Mouse (Mus musculus) spleen, adult 2 months (tissue): Measurements from ENCODE around the gene Jsrp1. TPM values are rescaled to one million over a fixed set of nuclear protein-coding genes. Genes with fewer than 3 reads are reported as not detected.

Experiments
- DNase-seq, 2 experiments: peaks; one replicate each; pipeline versions ENCODE4 v3.0.0 to v3.0.0-alpha.2; 2012 to 2021; ENCODE audit warnings: low spot score in 2 of 2, low read depth in 1 of 2
- H3K27ac ChIP-seq: fragments of 200-500 bp; 2 replicates; pipeline ENCODE4 v1.5.1; 2012; ENCODE audit warnings: low read length, inconsistent platforms; ENCODE audit not compliant: insufficient read depth
- H3K27me3 ChIP-seq: fragments of 200-500 bp; 2 replicates; pipeline ENCODE4 v1.6.1; 2012; ENCODE audit warnings: mild to moderate bottlenecking, moderate library complexity, low read length, inconsistent platforms; ENCODE audit not compliant: control insufficient read depth, insufficient read depth
- H3K36me3 ChIP-seq: fragments of 200-500 bp; 2 replicates; pipeline ENCODE4 v1.6.1; 2012; ENCODE audit warnings: mild to moderate bottlenecking, low read length, inconsistent platforms; ENCODE audit not compliant: control insufficient read depth, insufficient read depth
- H3K4me1 ChIP-seq: fragments of 200-500 bp; 2 replicates; pipeline ENCODE4 v1.6.1; 2011; ENCODE audit warnings: inconsistent platforms; ENCODE audit not compliant: control insufficient read depth, insufficient read depth, insufficient read length
- H3K4me3 ChIP-seq: fragments of 200-500 bp; 2 replicates; pipeline ENCODE4 v1.5.1; 2011; ENCODE audit warnings: mild to moderate bottlenecking, inconsistent platforms; ENCODE audit not compliant: insufficient read depth, insufficient read length; ENCODE audit errors: extremely low read depth
- CTCF ChIP-seq: fragments of 200-500 bp; IDR thresholded peaks from 2 replicates; pipeline ENCODE4 v1.5.1; 2011; ENCODE audit warnings: mild to moderate bottlenecking, inconsistent platforms; ENCODE audit not compliant: insufficient read depth, insufficient read length, insufficient replicate concordance; ENCODE audit errors: extremely low read depth
- POLR2A ChIP-seq: fragments of 200-500 bp; IDR thresholded peaks from 2 replicates; pipeline ENCODE4 v1.6.1; 2011; ENCODE audit warnings: low read depth, low read length, inconsistent platforms
- WGBS: fragments of 180-500 bp; shearing (Covaris S2); methylation state at CpG from one replicate; pipeline ENCODE4 v1.1.7; 2018; 5-methylcytosine and 5-hydroxymethylcytosine counted together
- polyA plus RNA-seq: library from polyadenylated mRNA; depleted of rRNA; stranded (reverse); fragments of >200 nt; gene quantifications from 2 replicates; pipeline ENCODE4 v1.2.3, GENCODE M21; 2012

The Jsrp1 gene
- polyA plus RNA-seq, 1 experiment, result not detected

- 18% methylated on average over 30 of the region's 32 CpGs for WGBS
- Histone ChIP-seq H3K27me3 (peaks cover 6% of the 10 kb centered on the region; the same call in 1 of the 2 replicates), H3K27ac (no peak overlapping the region), H3K4me3 (no peak overlapping the region), H3K36me3 (no peaks in the 10 kb centered on the region), H3K4me1 (no peaks in the 10 kb centered on the region)
- TF ChIP-seq CTCF, result no peak
- DNase-seq, result no peak
Measured at GRCm38 (mm10) chr10:80843087-80843930, 30.0 kb upstream of the Jsrp1 start.

- Histone ChIP-seq H3K4me1 (no peaks in the 10 kb centered on the region), H3K36me3 (no peaks in the 10 kb centered on the region), H3K4me3 (no peak overlapping the region), H3K27me3 (peaks cover 6% of the 10 kb centered on the region; the same call in 1 of the 2 replicates), H3K27ac (no peak overlapping the region)
- no peak for TF ChIP-seq CTCF
- no peak for TF ChIP-seq POLR2A
- DNase-seq, result no peak
- 90% methylated on average over 15 of the region's 15 CpGs for WGBS
Measured at GRCm38 (mm10) chr10:80842334-80842733, 29.0 kb upstream of the Jsrp1 start.

- Histone ChIP-seq H3K27me3 (peaks cover 6% of the 10 kb centered on the region; the same call in 1 of the 2 replicates), H3K36me3 (no peaks in the 10 kb centered on the region), H3K27ac (no peak overlapping the region), H3K4me1 (no peaks in the 10 kb centered on the region), H3K4me3 (no peak overlapping the region)
- TF ChIP-seq CTCF, result no peak
- TF ChIP-seq POLR2A, result no peak
- no peak for DNase-seq
- WGBS, result 88% methylated on average over 2 of the region's 2 CpGs
Measured at GRCm38 (mm10) chr10:80841685-80842084, 28.4 kb upstream of the Jsrp1 start.

GRCm38 (mm10) chr10:80839848-80840247 lies 26.6 kb upstream of the Jsrp1 start:
- Histone ChIP-seq H3K36me3 (no peaks in the 10 kb centered on the region), H3K4me3 (no peak overlapping the region), H3K4me1 (no peaks in the 10 kb centered on the region), H3K27me3 (peaks cover 6% of the 10 kb centered on the region; the same call in 1 of the 2 replicates), H3K27ac (no peak overlapping the region)
- DNase-seq, result no peak
- 72% methylated on average over 6 of the region's 6 CpGs for WGBS
- TF ChIP-seq CTCF (no peak), POLR2A (no peak)

- 86% methylated on average over 2 of the region's 2 CpGs for WGBS
- Histone ChIP-seq H3K36me3 (no peaks in the 10 kb centered on the region), H3K4me1 (no peaks in the 10 kb centered on the region; the same call in 1 of the 2 replicates), H3K27me3 (peaks cover 4% of the 10 kb centered on the region; the same call in 1 of the 2 replicates), H3K4me3 (no peak overlapping the region), H3K27ac (no peak overlapping the region)
- no peak for DNase-seq
- TF ChIP-seq CTCF, result no peak
Measured at GRCm38 (mm10) chr10:80838346-80838912, 25.1 kb upstream of the Jsrp1 start.

GRCm38 (mm10) chr10:80837827-80838226 lies 24.5 kb upstream of the Jsrp1 start:
- H3K4me1 ChIP-seq, result no peaks in the 10 kb centered on the region; the same call in 1 of the 2 replicates
- H3K4me3 ChIP-seq, result no peak overlapping the region
- H3K36me3 ChIP-seq, result no peaks in the 10 kb centered on the region
- H3K27ac ChIP-seq, result no peak overlapping the region
- DNase-seq, result no peak
- TF ChIP-seq POLR2A (no peak), CTCF (no peak)
- no peaks in the 10 kb centered on the region for H3K27me3 ChIP-seq
- 65% methylated on average over 2 of the region's 2 CpGs for WGBS

GRCm38 (mm10) chr10:80836949-80837379 lies 23.7 kb upstream of the Jsrp1 start:
- Histone ChIP-seq H3K4me3 (no peak overlapping the region), H3K36me3 (no peaks in the 10 kb centered on the region), H3K27me3 (no peaks in the 10 kb centered on the region), H3K4me1 (no peaks in the 10 kb centered on the region; the same call in 1 of the 2 replicates), H3K27ac (no peak overlapping the region)
- DNase-seq, result no peak
- 49% methylated on average over 7 of the region's 7 CpGs for WGBS
- TF ChIP-seq POLR2A, result no peak
- no peak for TF ChIP-seq CTCF
